In genomic region chr2:126166335-126166734, GRCm38 (mm10) we compare ENCODE assay signal across 40 mouse cellular contexts. TPM values are rescaled to one million over a fixed set of nuclear protein-coding genes. Genes with fewer than 3 reads are reported as not detected.
DNase-seq lines count a peak whose midpoint lies in the region; ATAC-seq and TF ChIP-seq lines count a peak whose summit lies in the region.
"Had no signal": no experiment of that assay in that cellular context is flagged by ENCODE, and none has a peak within 500 bp of the region (broad histone marks: within the 10 kb centered on the region; RNA-seq: fewer than 3 reads in every experiment).

No protein-coding gene starts in this region.

- H3K4me1 ChIP-seq in liver, embryonic 14.5 days (replicated peaks; ENCODE audit: control insufficient read depth in 2 of 2, insufficient read depth in 2 of 2, low read length in 1 of 2): peaks cover 38% of the 10 kb centered on the region in 2 experiments
- H3K4me1 ChIP-seq in kidney, embryonic 14.5 days (ENCODE audit: control insufficient read depth, insufficient read depth, low read length): no peaks in the 10 kb centered on the region
- H3K4me1 ChIP-seq: embryonic facial prominence, embryonic 12.5 days; forebrain, embryonic 12.5 days; heart, embryonic 13.5 days; midbrain, embryonic 12.5 days; neural tube, embryonic 13.5 days; stomach, embryonic 15.5 days had no signal

- TF ChIP-seq CTCF in liver, embryonic 14.5 days (IDR thresholded peaks at IDR 0.05; ENCODE audit: low read depth): no peak

- peak; percentile 26 for DNase-seq in c-Kit-negative CD71-positive TER-119-positive erythroid progenitor cells, embryonic 14.5 days (ENCODE audit: low read depth, low spot score)
- DNase-seq in liver, embryonic 14.5 days (ENCODE audit: low read depth in 3 of 3, low spot score in 3 of 3): no peak
- no peak for DNase-seq in testis, postnatal 14 days (ENCODE audit: low spot score)
- DNase-seq in right cerebral cortex, adult 2 months (ENCODE audit: low spot score in 2 of 2): no peak
- DNase-seq: adrenal gland, adult 2 months; adrenal gland, postnatal 36 days; B cell, adult 2 months; cerebellum, adult 9-10 months; cerebellum, postnatal 36 days; embryo, embryonic 11 days; forebrain, postnatal 0 days; gastrocnemius, postnatal 10 days; heart, postnatal 10 days; kidney, adult 18-20 months; kidney, postnatal 4 days; lung, embryonic 14.5 days; thymus, postnatal 25 days had no signal

- H3K27ac ChIP-seq in liver, embryonic 14.5 days: peak overlapping the region; percentile 99
- no peak overlapping the region for H3K27ac ChIP-seq in kidney, embryonic 14.5 days (ENCODE audit: low read depth, low read length)
- H3K27ac ChIP-seq: embryonic facial prominence, embryonic 12.5 days; forebrain, embryonic 12.5 days; heart, embryonic 13.5 days; hindbrain, embryonic 14.5 days; kidney, postnatal 0 days; midbrain, embryonic 12.5 days; neural tube, embryonic 13.5 days; stomach, embryonic 15.5 days had no signal

- peak; percentile 69 for ATAC-seq in erythroid progenitor cell, adult 5-6 weeks (replicated peaks; ENCODE audit: low FRiP score, poor library complexity, severe bottlenecking)
- ATAC-seq in liver, embryonic 14.5 days (ENCODE audit: insufficient read depth): peak; percentile 24; the same call in 1 of the 2 replicates
- ATAC-seq in megakaryocyte-erythroid progenitor cell, adult 5-6 weeks (replicated peaks; ENCODE audit: low FRiP score, low TSS enrichment, poor library complexity, severe bottlenecking): peak; percentile 54
- ATAC-seq in kidney, embryonic 14.5 days (ENCODE audit: low FRiP score, low TSS enrichment): no peak
- ATAC-seq: activated CD4-positive, CD25-positive, alpha-beta regulatory T cell, adult 4 months; forebrain, postnatal 0 days had no signal

- H3K36me3 ChIP-seq in liver, embryonic 14.5 days (replicated peaks; ENCODE audit: control insufficient read depth, insufficient read depth, low read depth): peaks cover 28% of the 10 kb centered on the region
- peaks cover 9% of the 10 kb centered on the region; the same call in 1 of the 2 replicates for H3K36me3 ChIP-seq in kidney, embryonic 14.5 days (ENCODE audit: control insufficient read depth, insufficient read depth, low read length)

- peak overlapping the region; percentile 71 for H3K4me2 ChIP-seq in liver, embryonic 14.5 days (ENCODE audit: low read depth)
- no peak overlapping the region for H3K4me2 ChIP-seq in kidney, embryonic 14.5 days (replicated peaks; ENCODE audit: low read depth, low read length)
- H3K4me2 ChIP-seq: embryonic facial prominence, embryonic 12.5 days; forebrain, embryonic 12.5 days; heart, embryonic 13.5 days; hindbrain, embryonic 14.5 days; lung, embryonic 14.5 days; midbrain, embryonic 12.5 days; neural tube, embryonic 13.5 days; stomach, embryonic 15.5 days had no signal

- H3K9ac ChIP-seq in liver, embryonic 14.5 days (replicated peaks): peak overlapping the region; percentile 63
- no peak overlapping the region for H3K9ac ChIP-seq in kidney, embryonic 14.5 days (ENCODE audit: low read depth, low read length)
- H3K9ac ChIP-seq: embryonic facial prominence, embryonic 12.5 days; forebrain, embryonic 12.5 days; forebrain, postnatal 0 days; heart, embryonic 13.5 days; hindbrain, embryonic 14.5 days; lung, embryonic 14.5 days; midbrain, embryonic 12.5 days; neural tube, embryonic 13.5 days; stomach, embryonic 15.5 days had no signal

- no peaks in the 10 kb centered on the region for H3K27me3 ChIP-seq in liver, embryonic 14.5 days (ENCODE audit: control insufficient read depth, insufficient read depth, low read length)
- H3K27me3 ChIP-seq in kidney, embryonic 14.5 days (ENCODE audit: control insufficient read depth, insufficient read depth, low read length): no peaks in the 10 kb centered on the region
- H3K27me3 ChIP-seq: embryonic facial prominence, embryonic 12.5 days; forebrain, embryonic 12.5 days; heart, embryonic 13.5 days; midbrain, embryonic 12.5 days; neural tube, embryonic 13.5 days; stomach, embryonic 15.5 days had no signal

- H3K9me3 ChIP-seq in liver, embryonic 14.5 days (ENCODE audit: control insufficient read depth, low read length): no peaks in the 10 kb centered on the region
- H3K9me3 ChIP-seq in kidney, embryonic 14.5 days (ENCODE audit: control insufficient read depth, low read length): no peaks in the 10 kb centered on the region
- H3K9me3 ChIP-seq: embryonic facial prominence, embryonic 12.5 days; forebrain, embryonic 12.5 days; heart, embryonic 13.5 days; midbrain, embryonic 12.5 days; neural tube, embryonic 13.5 days; stomach, embryonic 15.5 days had no signal

- no peak for TF ChIP-seq EP300 in liver, embryonic 14.5 days (IDR thresholded peaks at IDR 0.05; ENCODE audit: low read depth)

- peak overlapping the region; percentile 5 to 36; a peak in 2 of 4 replicates for H3K4me3 ChIP-seq in liver, embryonic 14.5 days (ENCODE audit: insufficient read depth in 1 of 2, low read depth in 2 of 2, low read length in 2 of 2)
- no peak overlapping the region for H3K4me3 ChIP-seq in kidney, embryonic 14.5 days (ENCODE audit: low read length)
- H3K4me3 ChIP-seq: embryonic facial prominence, embryonic 12.5 days; forebrain, embryonic 12.5 days; heart, embryonic 13.5 days; midbrain, embryonic 12.5 days; myocyte; neural tube, embryonic 13.5 days; stomach, embryonic 15.5 days had no signal

RNA-seq across cellular contexts. Expression of gene Dtwd1, which starts 14.4 kb away (rescaled TPM):
- 22.3 and 24.7 TPM in 2 replicates for total RNA-seq in erythroid progenitor cell, adult 5-6 weeks (2015; ENCODE audit: low replicate concordance)
- 6.7 and 7.4 TPM in 2 replicates for total RNA-seq in erythroid progenitor cell, adult 5-6 weeks (2017; ENCODE audit: low replicate concordance)
- 7.3 and 12.6 TPM in 2 replicates for polyA plus RNA-seq in liver, embryonic 14.5 days (2012; rRNA removed)
- 24.3 and 27.6 TPM in 2 replicates for polyA plus RNA-seq in liver, embryonic 14.5 days (2014; fragmentation: Nextera tagmentation; extraction: Ambion mirVana)
- total RNA-seq in megakaryocyte-erythroid progenitor cell, adult 5-6 weeks (2014; fragmentation: Nextera tagmentation): 28.0 and 28.3 TPM in 2 replicates
- total RNA-seq in megakaryocyte-erythroid progenitor cell, adult 5-6 weeks (2017): 21.5 and 27.0 TPM in 2 replicates
- polyA plus RNA-seq in kidney, embryonic 14.5 days (2014; fragmentation: Nextera tagmentation; extraction: Ambion mirVana): 30.4 and 30.5 TPM in 2 replicates

RNA-seq across cellular contexts. Expression of gene Fam227b, which starts 14.5 kb away (rescaled TPM):
- not detected in 2 replicates for total RNA-seq in erythroid progenitor cell, adult 5-6 weeks (2015; ENCODE audit: low replicate concordance)
- total RNA-seq in erythroid progenitor cell, adult 5-6 weeks (2017; ENCODE audit: low replicate concordance): not detected in 2 replicates
- not detected in 2 replicates for polyA plus RNA-seq in liver, embryonic 14.5 days (2012; rRNA removed)
- polyA plus RNA-seq in liver, embryonic 14.5 days (2014; fragmentation: Nextera tagmentation; extraction: Ambion mirVana): not detected in 2 replicates
- not detected in 2 replicates for total RNA-seq in megakaryocyte-erythroid progenitor cell, adult 5-6 weeks (2014; fragmentation: Nextera tagmentation)
- total RNA-seq in megakaryocyte-erythroid progenitor cell, adult 5-6 weeks (2017): not detected in 2 replicates
- polyA plus RNA-seq in kidney, embryonic 14.5 days (2014; fragmentation: Nextera tagmentation; extraction: Ambion mirVana): not detected in 2 replicates
- total RNA-seq: forebrain, postnatal 0 days; gastrocnemius, postnatal 10 days; granulocyte monocyte progenitor cell, adult 5-6 weeks; heart, postnatal 10 days; hematopoietic stem cell, adult 5-6 weeks; left cerebral cortex, adult 8-10 months; left cerebral cortex, postnatal 4 days; megakaryocyte, adult 5-6 weeks; midbrain, postnatal 0 days had no signal
- polyA plus RNA-seq: activated CD4-positive, CD25-positive, alpha-beta regulatory T cell, adult 4 months; adrenal gland, adult 2 months; embryonic facial prominence, embryonic 12.5 days; forebrain, embryonic 12.5 days; forebrain, postnatal 0 days; heart, embryonic 13.5 days; hindbrain, embryonic 14.5 days; kidney, postnatal 0 days; limb, embryonic 14.5 days; lung, embryonic 14.5 days; midbrain, embryonic 12.5 days; midbrain, postnatal 0 days; myocyte; small intestine, adult 2 months; stomach, embryonic 15.5 days had no signal

RNA-seq across cellular contexts. Expression of gene Gm17555, which starts 48.6 kb away (rescaled TPM):
- not detected in 2 replicates for total RNA-seq in erythroid progenitor cell, adult 5-6 weeks (2015; ENCODE audit: low replicate concordance)
- not detected in 2 replicates for total RNA-seq in erythroid progenitor cell, adult 5-6 weeks (2017; ENCODE audit: low replicate concordance)
- not detected in 2 replicates for polyA plus RNA-seq in liver, embryonic 14.5 days (2012; rRNA removed)
- polyA plus RNA-seq in liver, embryonic 14.5 days (2014; fragmentation: Nextera tagmentation; extraction: Ambion mirVana): not detected in 2 replicates
- total RNA-seq in megakaryocyte-erythroid progenitor cell, adult 5-6 weeks (2014; fragmentation: Nextera tagmentation): not detected in 2 replicates
- total RNA-seq in megakaryocyte-erythroid progenitor cell, adult 5-6 weeks (2017): not detected in 2 replicates
- polyA plus RNA-seq in kidney, embryonic 14.5 days (2014; fragmentation: Nextera tagmentation; extraction: Ambion mirVana): not detected in 2 replicates
- total RNA-seq: adrenal gland, adult 2 months; adrenal gland, postnatal 36 days; forebrain, postnatal 0 days; gastrocnemius, postnatal 10 days; granulocyte monocyte progenitor cell, adult 5-6 weeks; heart, postnatal 10 days; hematopoietic stem cell, adult 5-6 weeks; layer of hippocampus, adult 8-10 months; layer of hippocampus, postnatal 25 days; left cerebral cortex, adult 8-10 months; left cerebral cortex, postnatal 4 days; megakaryocyte, adult 5-6 weeks; midbrain, postnatal 0 days had no signal
- polyA plus RNA-seq: activated CD4-positive, CD25-positive, alpha-beta regulatory T cell, adult 4 months; adrenal gland, adult 2 months; embryonic facial prominence, embryonic 12.5 days; forebrain, embryonic 12.5 days; forebrain, postnatal 0 days; heart, embryonic 13.5 days; hindbrain, embryonic 14.5 days; kidney, postnatal 0 days; limb, embryonic 14.5 days; lung, embryonic 14.5 days; midbrain, embryonic 12.5 days; midbrain, postnatal 0 days; myocyte; neural tube, embryonic 13.5 days; small intestine, adult 2 months; stomach, embryonic 15.5 days had no signal
